Mouse (Mus musculus): ENCODE data around the gene Mrfap1. TPM values are rescaled to one million over a fixed set of nuclear protein-coding genes. Genes with fewer than 3 reads are reported as not detected.

Gene Mrfap1
- total RNA-seq, 4 experiments from 2014 or later, result 571 to 829 (median 654) TPM

- DNase-seq, result no peak
Observed at GRCm38 (mm10) chr5:36779512-36779911, 17.1 kb downstream of the Mrfap1 start.

- DNase-seq, result no peak
Observed at GRCm38 (mm10) chr5:36778901-36779300, 17.7 kb downstream of the Mrfap1 start.

- no peak for DNase-seq
Observed at GRCm38 (mm10) chr5:36777186-36777585, 19.4 kb downstream of the Mrfap1 start.

GRCm38 (mm10) chr5:36776021-36776575 lies 20.5 kb downstream of the Mrfap1 start:
- DNase-seq, result peak; percentile 89

- no peak for DNase-seq
Observed at GRCm38 (mm10) chr5:36775317-36775716, 21.3 kb downstream of the Mrfap1 start.

- DNase-seq, result no peak
Observed at GRCm38 (mm10) chr5:36772586-36772985, 24.0 kb downstream of the Mrfap1 start.

- DNase-seq, result no peak
Observed at GRCm38 (mm10) chr5:36769603-36770002, 27.0 kb downstream of the Mrfap1 start.

- DNase-seq, result no peak
Observed at GRCm38 (mm10) chr5:36766958-36767703, 29.4 kb downstream of the Mrfap1 start.

- no peak for DNase-seq
Observed at GRCm38 (mm10) chr5:36759848-36760247, 36.7 kb downstream of the Mrfap1 start.

GRCm38 (mm10) chr5:36757033-36757432 lies 39.5 kb downstream of the Mrfap1 start:
- DNase-seq, result no peak

- no peak for DNase-seq
Observed at GRCm38 (mm10) chr5:36750119-36751078, 46.2 kb downstream of the Mrfap1 start.

GRCm38 (mm10) chr5:36748536-36749061 lies 48.0 kb downstream of the Mrfap1 start, which contains the start of gene Bloc1s4:
Gene Bloc1s4 (minus strand): TSS chr5:36748650.
- DNase-seq, result peak; percentile 89

GRCm38 (mm10) chr5:36747794-36748535 lies 48.6 kb downstream of the Mrfap1 start:
- DNase-seq, result no peak

- no peak for DNase-seq
Observed at GRCm38 (mm10) chr5:36747071-36747470, 49.5 kb downstream of the Mrfap1 start.

Other genes with a start within 250 kb of the Mrfap1 start
- gene Tbc1d14, start 203.5 kb downstream of the Mrfap1 start, total RNA-seq (2022), result 10 to 100 TPM; 46.1 to 55.5 (median 53.4) TPM
- gene D5Ertd579e, start 100.7 kb downstream of the Mrfap1 start, total RNA-seq (2022), result 10 to 100 TPM; 64.5 to 98.4 (median 79.4) TPM
- gene Bloc1s4, start 48.1 kb downstream of the Mrfap1 start, total RNA-seq (2022), result 10 to 100 TPM; 21.6 to 34.1 (median 27.6) TPM
- gene Man2b2, start 33.9 kb upstream of the Mrfap1 start, total RNA-seq (2022), result 10 to 100 TPM; 63.8 to 93.3 (median 80.2) TPM
- 1 to 10 TPM; 5.3 to 9.0 (median 7.2) TPM for gene Ppp2r2c, start 71.7 kb upstream of the Mrfap1 start, total RNA-seq (2022)
- 100 to 1,000 TPM in 2 of 4 experiments, 10 to 100 TPM in 2; 36.1 to 156 (median 79.3) TPM for gene Wfs1, start 192.4 kb upstream of the Mrfap1 start, total RNA-seq (2022)

Data from adrenal gland, adult 8-10 months (tissue).